Mouse (Mus musculus) spleen, adult 18-20 months (tissue): ENCODE data around the gene Tmem256.

ENCODE experiments used
- DNase-seq, 2 experiments: peaks; one replicate each; pipeline ENCODE4 v3.0.0; 2022; ENCODE audit warnings: mixed read lengths in 2 of 2

The Tmem256 gene

DNA sequence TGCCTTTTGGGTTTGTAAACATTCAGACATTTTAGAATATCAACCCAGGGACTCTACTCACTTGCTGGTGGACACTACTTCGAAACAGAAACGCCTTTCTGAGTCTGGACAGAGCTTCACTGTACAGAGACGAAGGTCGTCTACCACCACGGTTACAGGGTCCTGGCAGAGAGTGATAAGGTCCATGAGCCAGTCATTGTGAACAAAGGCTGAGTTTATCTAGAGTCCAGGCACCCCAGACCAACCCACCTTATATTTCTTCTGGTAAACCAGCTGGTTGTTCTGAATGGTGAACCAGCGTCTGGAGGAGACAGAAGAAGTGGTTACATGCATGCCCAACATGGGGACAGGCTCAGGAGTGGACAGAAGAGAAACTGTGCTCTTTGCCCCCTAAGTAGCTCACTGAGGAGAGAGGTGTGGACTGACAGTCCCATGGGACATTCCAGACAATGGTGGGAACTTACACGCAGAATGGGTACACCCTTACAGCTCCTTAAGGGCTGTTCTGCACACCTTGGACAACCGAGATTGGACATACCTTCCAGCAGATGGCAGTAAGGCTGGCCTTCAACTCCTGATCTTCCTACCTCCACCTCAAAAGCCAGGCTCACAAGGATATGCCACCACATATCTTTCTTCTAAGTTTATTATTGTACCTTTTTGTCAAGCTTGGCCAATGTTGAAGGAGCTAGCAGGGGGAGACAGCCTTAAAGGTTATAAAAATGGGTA lies 48.8 kb downstream of the Tmem256 start:
- no peak for DNase-seq
